Mouse (Mus musculus): ENCODE measurements around the gene Kif26b.

Gene Kif26b

GRCm38 (mm10) chr1:178540247-178540646 lies 11.3 kb downstream of the Kif26b start:
- DNase-seq (ENCODE audit: low spot score) = no peak

GRCm38 (mm10) chr1:178542415-178542814 lies 13.5 kb downstream of the Kif26b start:
- no peak for DNase-seq (ENCODE audit: low spot score)

GRCm38 (mm10) chr1:178542990-178543944 lies 14.3 kb downstream of the Kif26b start:
- DNase-seq (ENCODE audit: low spot score) = no peak

GRCm38 (mm10) chr1:178544585-178544984 lies 15.7 kb downstream of the Kif26b start:
- no peak for DNase-seq (ENCODE audit: low spot score)

GRCm38 (mm10) chr1:178549576-178549975 lies 20.7 kb downstream of the Kif26b start:
- DNase-seq (ENCODE audit: low spot score) = no peak

- DNase-seq (ENCODE audit: low spot score) = no peak
Measured at GRCm38 (mm10) chr1:178550477-178551047, 21.6 kb downstream of the Kif26b start.

- DNase-seq (ENCODE audit: low spot score) = no peak
Measured at GRCm38 (mm10) chr1:178552278-178552897, 23.5 kb downstream of the Kif26b start.

GRCm38 (mm10) chr1:178552898-178553284 lies 24.0 kb downstream of the Kif26b start:
- DNase-seq (ENCODE audit: low spot score) = no peak

GRCm38 (mm10) chr1:178556226-178556625 lies 27.3 kb downstream of the Kif26b start:
- DNase-seq (ENCODE audit: low spot score) = no peak

- no peak for DNase-seq (ENCODE audit: low spot score)
Measured at GRCm38 (mm10) chr1:178560043-178560442, 31.1 kb downstream of the Kif26b start.

GRCm38 (mm10) chr1:178563834-178564233 lies 34.9 kb downstream of the Kif26b start:
- DNase-seq (ENCODE audit: low spot score) = no peak

- no peak for DNase-seq (ENCODE audit: low spot score)
Measured at GRCm38 (mm10) chr1:178564800-178565199, 35.9 kb downstream of the Kif26b start.

- DNase-seq (ENCODE audit: low spot score) = no peak
Measured at GRCm38 (mm10) chr1:178568551-178569545, 39.9 kb downstream of the Kif26b start.

- DNase-seq (ENCODE audit: low spot score) = no peak
Measured at GRCm38 (mm10) chr1:178571009-178571408, 42.1 kb downstream of the Kif26b start.

GRCm38 (mm10) chr1:178571885-178572444 lies 43.0 kb downstream of the Kif26b start:
- no peak for DNase-seq (ENCODE audit: low spot score)

- DNase-seq (ENCODE audit: low spot score) = no peak
Measured at GRCm38 (mm10) chr1:178573406-178574032, 44.6 kb downstream of the Kif26b start.

GRCm38 (mm10) chr1:178575706-178576105 lies 46.8 kb downstream of the Kif26b start:
- no peak for DNase-seq (ENCODE audit: low spot score)

- no peak for DNase-seq (ENCODE audit: low spot score)
Measured at GRCm38 (mm10) chr1:178576926-178577325, 48.0 kb downstream of the Kif26b start.

GRCm38 (mm10) chr1:178585366-178586020 lies 56.6 kb downstream of the Kif26b start:
- DNase-seq (ENCODE audit: low spot score) = no peak
